Mouse (Mus musculus) gastrocnemius, postnatal 25 days (tissue): ENCODE data around the gene AC131692.1. TPM values are rescaled to one million over a fixed set of nuclear protein-coding genes. Genes with fewer than 3 reads are reported as not detected.

ENCODE experiments used
- DNase-seq: peaks from one replicate; pipeline ENCODE4 v3.0.0; 2022
- total RNA-seq, 2 experiments: library from RNA; stranded (reverse); gene quantifications; 1 replicate in 1 of 2; 2 replicates in 1 of 2; pipeline ENCODE4 v1.2.3; 2021

Gene AC131692.1
- total RNA-seq, 2 experiments from 2014 or later = not detected

GRCm38 (mm10) chr19:6067724-6068415, 26.3 kb upstream of the AC131692.1 start, which contains the start of gene Tm7sf2:
TSS of gene Tm7sf2 (minus strand) at chr19:6068373.
- peak; percentile 90 for DNase-seq

DNA sequence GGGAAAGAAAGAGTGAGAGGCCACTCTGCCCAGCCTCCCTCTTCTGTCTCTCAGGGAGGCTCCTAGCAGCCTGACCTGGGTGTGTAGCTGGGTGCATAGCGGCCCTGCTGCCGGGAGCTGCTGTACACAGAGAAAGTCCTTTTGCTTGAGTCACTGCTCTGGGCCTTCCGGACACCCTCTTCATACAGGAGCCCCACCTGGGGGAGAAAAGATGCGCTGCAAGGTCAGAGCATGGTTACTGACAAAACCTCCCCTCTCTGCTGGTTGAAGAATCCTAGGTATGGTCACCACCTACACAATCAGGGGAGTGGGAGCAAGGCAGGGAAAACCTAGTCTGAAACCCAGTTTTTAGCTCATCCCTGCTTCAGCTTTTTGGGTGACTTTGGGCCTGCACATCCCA, 25.3 kb upstream of the AC131692.1 start:
- DNase-seq = no peak

GRCm38 (mm10) chr19:6069851-6070250, 24.4 kb upstream of the AC131692.1 start:
- DNase-seq = no peak

DNA sequence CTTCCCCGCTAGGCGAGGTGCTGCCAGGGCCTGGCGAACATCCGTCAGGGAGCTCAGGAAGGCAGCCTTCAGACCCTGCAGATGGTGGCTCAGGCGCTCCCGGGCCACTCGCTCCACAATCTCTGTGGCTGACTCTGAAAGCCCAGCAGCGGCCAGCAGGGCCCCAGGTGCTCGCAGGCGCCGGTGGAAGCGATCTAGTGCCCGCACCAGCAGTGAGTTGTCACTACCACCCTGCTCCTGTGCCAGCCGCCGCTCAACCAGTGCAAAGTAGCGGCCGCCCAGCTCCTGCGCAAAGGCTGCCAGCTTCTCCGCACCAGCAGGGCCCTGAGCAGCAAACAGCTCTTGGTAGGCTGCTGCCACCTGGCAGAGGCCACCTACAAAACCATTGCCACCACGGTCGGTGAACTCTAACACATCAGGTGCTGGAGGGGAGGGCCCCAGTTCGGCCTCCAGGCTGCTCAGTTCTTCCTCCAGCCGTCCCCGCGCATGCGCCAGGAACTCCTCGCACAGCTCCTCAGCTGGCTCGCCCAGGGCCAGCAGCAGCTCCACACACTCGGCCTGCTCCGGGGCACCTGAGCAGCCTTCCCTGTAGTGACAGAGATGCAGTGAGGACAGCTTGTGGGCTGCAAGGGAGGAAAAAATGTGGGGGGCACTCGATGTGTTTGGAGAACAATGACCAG, 23.5 kb upstream of the AC131692.1 start:
- DNase-seq = no peak

GRCm38 (mm10) chr19:6071261-6071660, 23.0 kb upstream of the AC131692.1 start:
- DNase-seq = no peak

GRCm38 (mm10) chr19:6073889-6074288, 20.3 kb upstream of the AC131692.1 start:
- DNase-seq = no peak

GRCm38 (mm10) chr19:6076564-6077393, 17.4 kb upstream of the AC131692.1 start, which contains the start of gene Vps51:
TSS of gene Vps51 (minus strand) at chr19:6077231.
- peak; percentile 83 for DNase-seq

- no peak for DNase-seq
Observed at GRCm38 (mm10) chr19:6079983-6080480, 14.2 kb upstream of the AC131692.1 start, which contains the start of gene Tmem262. TSS of gene Tmem262 (plus strand) at chr19:6080033.

DNA sequence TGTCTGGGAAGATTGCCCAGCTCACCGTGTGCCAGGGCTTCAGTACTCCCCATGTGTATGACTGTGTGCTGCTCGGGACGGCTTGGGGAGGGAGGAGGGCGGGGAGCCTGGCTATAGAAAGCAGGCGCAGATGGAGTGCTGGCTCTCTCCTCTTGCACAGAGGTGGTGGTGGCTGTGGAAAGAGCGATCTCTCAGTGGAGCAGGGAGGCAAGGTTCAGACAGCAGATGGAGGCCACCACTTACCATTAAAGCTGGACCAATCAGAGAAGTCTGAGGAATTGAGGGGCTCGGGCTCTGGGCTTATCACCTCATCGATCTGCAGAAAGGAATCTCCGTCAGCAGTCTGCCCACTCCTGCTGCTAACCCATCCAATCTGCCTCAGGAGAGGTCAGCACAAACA, 12.1 kb upstream of the AC131692.1 start, which contains the start of gene Gm28374:
Gene Gm28374, minus strand, starts transcription at position 101 of the 400 bp plus-strand sequence.
- DNase-seq = no peak

- DNase-seq = peak; percentile 95
Observed at GRCm38 (mm10) chr19:6084478-6085248, 9.6 kb upstream of the AC131692.1 start, which contains the start of the genes Zfpl1 and Cdca5. TSS of gene Zfpl1 (minus strand) at chr19:6084956. TSS of gene Cdca5 (plus strand) at chr19:6084983.

DNA sequence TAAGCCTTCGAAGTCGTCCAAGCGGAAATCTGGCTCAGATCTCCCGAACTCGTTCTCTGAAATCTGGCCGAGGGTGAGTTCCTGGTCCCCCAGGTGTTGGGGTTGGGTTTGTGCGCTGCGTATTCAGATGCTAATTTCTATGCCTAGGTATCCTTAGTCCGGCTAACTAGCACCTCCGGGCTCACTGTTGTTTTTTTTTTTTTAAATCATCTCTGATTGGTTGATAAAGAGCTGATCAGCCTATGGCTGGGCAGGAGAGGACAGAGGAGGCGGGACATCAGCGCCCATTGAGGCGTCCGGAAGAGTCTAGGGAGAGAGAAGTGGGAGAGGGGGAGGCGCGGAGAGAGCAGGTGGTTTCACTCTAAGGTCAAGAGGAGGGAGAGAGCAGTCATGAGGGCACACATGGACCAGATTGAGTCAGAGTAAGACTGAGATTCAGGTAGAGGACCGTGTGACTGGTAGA, 8.8 kb upstream of the AC131692.1 start:
- peak; percentile 30 for DNase-seq

GRCm38 (mm10) chr19:6088841-6089240, 5.4 kb upstream of the AC131692.1 start:
- no peak for DNase-seq

- DNase-seq = no peak
Observed at GRCm38 (mm10) chr19:6097847-6098246, 3.6 kb downstream of the AC131692.1 start.

GRCm38 (mm10) chr19:6101186-6101585, 7.0 kb downstream of the AC131692.1 start:
- no peak for DNase-seq

GRCm38 (mm10) chr19:6102169-6102853, 8.1 kb downstream of the AC131692.1 start:
- DNase-seq = no peak

DNA sequence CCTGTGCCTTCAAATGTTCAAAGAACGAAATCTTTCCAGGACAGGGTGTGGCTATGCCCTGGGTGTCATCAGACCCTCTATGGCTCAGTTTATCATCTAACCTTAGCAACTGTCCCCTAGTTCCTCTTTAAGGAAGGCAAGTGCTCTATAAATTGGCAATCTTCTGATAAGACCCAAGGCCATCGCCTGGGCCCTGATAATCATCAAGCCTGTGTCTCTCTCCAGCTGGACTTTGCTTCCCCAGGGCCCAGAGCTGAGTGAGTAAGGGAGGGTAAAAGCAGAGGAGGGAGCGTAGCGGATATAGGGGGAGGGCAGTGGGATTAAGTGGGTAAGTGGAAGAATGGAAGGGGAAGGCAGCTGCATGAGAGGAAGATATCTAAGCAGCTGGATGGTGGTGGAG, 10.3 kb downstream of the AC131692.1 start:
- no peak for DNase-seq

- DNase-seq = no peak
Observed at GRCm38 (mm10) chr19:6105586-6105985, 11.4 kb downstream of the AC131692.1 start, which contains the start of gene Naaladl1. TSS of gene Naaladl1 (plus strand) at chr19:6105782.

DNA sequence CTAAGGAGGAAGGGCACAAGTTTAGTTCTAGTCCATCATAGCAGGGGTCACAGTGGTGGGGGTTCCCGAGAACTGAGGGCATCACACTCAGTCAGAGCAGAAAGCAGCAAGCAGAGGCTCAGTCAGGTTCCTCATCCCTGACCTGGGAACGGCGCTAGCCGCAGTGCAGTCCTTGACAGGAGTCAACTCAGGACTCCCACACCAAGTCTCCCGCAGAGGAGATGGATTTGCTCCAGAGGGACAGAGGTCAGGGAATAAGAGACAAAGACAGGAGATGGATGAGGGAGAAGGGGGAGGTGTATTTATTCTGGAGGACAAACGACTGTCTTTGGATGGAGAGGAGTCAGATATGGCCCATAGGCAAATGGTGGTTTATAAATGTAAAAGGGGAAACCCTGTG, 18.9 kb downstream of the AC131692.1 start:
- DNase-seq = no peak

DNA sequence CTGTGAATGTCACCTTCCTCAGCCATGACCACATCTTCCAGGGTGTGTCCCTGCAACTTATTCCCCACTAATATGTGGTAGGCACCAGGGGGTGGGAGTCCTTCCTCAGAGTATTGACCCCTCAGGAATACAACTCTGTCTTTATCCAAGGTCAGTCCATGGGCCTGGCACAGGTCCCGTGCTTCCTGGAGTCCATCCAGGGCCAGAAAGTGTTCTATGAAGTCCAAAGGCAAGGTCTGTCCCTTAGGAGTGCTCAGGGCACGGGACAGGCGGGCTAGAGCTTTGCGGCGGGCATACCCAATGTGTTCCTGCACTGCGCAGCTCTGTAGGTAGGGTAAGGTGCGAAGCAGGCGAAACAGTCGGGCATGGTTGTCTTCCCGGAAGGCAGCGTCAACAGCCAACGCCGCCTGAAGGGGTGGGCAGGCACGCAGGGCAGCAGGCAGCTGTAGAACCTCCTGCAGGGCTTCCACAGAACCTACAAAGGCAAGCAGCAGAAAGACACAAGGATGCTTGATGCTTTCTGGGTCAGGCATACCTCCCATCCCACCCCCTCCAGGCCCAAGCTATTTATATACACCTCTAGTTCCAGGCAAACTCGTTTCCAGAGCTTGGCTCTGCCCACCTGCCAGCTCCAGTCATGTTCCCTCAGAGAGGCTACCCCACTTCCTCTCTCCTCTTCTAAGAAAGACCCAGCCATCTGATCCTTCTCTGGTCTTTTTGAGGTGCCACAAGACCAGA, 22.1 kb downstream of the AC131692.1 start:
- DNase-seq = no peak
